Mouse (Mus musculus): ENCODE measurements at regions not wholly inside any gene's neighbourhood (a gene's known extent, or its start where the extent isn't known, plus 50 kb on each side); places are given as distances from the start of the nearest gene placed in this dataset.
A peak's percentile ranks its signal among the peaks of the same experiment; 100 is the strongest.

DNA sequence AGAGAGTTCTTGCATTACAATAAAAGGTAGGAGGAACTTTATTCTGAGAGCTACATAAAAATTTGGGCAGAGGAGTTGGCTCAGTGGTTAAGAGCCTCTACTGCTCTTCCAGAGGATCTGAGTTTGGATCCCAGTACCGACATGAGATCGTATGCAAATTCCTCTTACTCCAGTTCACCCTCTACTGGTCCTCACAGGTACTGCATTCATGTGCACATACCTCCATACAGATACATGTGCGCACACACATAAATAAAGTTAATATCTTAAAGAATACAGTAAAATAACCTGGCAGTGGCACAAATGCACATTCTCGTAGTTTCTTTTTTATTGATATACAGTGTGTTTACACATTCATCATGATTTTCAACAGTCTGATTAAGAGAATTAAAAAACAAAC is 232.4 kb downstream of the Vps13c start:
- DNase-seq (ENCODE audit: low spot score in 2 of 2), result no peak

DNA sequence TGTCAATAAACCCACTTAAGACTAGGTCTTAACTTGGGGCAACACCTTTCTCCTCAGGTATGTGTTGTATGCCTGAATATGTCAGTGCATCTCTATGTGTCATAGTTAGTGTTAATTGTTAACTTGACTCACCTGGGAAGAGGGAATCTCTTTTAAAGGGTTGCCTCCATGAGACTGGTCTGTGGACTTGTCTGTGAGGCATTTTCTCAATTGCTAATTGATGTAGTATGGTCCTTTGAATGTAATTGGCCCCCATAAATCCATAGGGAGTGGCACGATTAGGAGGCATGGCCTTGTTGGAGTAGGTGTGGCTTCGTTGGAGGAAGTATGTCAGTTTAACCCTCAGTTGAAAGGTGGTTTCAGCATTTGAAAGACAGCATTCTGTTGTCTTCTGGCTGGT is 237.1 kb downstream of the Vps13c start:
- DNase-seq (ENCODE audit: low spot score in 2 of 2), result no peak

DNA sequence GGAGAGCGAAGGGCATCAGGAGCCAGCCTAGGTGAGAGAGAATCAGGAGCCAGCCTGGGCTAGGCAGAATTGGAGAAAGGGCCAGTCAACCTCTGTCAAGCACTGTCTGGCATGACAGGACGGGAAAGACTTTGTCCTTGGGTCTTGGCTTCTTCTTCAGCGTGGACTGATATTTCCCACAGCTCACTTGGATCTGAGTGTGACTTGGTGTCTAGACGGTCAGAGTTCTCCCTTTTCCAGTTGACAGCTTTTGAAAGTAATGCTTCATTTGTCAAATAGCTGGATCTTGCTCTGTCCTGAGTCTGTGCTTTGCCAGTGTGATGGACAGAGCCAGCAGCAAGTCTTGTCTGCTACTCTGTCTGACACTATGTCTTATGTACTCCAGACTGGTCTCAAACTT is 243.1 kb downstream of the Vps13c start:
- no peak for DNase-seq (ENCODE audit: low spot score in 2 of 2)

DNA sequence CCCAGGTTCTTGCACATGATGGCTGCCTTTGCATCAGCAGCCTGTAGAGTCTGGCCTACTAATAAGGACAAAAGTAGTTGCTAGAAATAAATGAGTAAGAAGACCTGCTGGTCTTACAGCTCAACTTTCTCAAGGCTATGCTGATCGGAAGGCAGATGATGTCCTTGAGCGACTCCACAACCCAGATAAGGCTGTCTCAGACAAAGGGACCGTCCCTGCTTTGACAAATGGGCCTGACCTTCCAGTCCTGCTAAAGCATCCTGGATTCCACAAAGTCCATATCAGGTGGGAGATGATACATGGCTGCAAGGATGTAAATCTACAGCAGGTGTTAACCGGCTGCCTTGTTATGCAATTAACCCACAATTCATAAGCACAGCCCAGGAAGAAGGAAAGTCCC is 244.8 kb downstream of the Vps13c start:
- DNase-seq (ENCODE audit: low spot score in 2 of 2), result no peak

DNA sequence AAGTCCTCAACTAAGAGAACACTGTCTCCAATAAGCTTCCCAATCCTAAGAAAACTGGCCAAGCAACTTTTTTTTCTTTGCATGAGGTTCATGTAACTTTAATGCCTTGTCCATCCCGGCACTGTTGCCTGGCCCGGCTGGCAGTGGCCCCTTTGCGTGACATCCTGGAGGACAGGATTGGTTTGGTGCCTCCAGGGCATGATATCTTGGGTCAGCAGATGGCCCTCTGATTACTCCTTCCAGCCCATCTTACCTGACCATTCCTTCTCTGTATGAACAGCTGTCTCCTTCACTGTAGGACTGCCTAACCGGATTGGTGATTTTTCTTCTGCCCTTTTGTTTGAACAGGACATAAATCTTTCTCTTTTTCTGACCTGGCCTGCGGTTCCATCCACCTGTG is 254.4 kb downstream of the Vps13c start:
- DNase-seq (ENCODE audit: low spot score in 2 of 2), result no peak

DNA sequence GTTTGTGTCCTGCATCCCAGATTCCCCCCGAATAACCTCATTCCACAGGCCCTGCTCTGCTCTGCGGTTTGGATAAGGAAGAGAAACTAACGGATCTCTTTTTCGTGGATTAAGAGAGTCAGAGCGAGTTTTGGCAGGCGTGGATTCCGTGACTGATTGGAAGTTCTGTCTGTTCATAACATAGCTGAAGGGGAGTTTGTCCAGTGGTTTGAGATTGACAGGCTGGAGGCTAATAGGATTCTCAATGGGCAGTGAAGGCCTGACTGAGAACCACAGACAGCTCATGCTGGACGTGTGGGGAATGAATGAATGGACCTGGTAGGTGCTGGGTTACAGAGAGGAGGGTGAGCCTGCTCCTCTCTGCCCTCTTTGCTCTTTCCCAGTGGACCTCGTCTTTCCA is 269.6 kb downstream of the Vps13c start:
- DNase-seq (ENCODE audit: low spot score in 2 of 2), result peak; percentile 4 to 16

DNA sequence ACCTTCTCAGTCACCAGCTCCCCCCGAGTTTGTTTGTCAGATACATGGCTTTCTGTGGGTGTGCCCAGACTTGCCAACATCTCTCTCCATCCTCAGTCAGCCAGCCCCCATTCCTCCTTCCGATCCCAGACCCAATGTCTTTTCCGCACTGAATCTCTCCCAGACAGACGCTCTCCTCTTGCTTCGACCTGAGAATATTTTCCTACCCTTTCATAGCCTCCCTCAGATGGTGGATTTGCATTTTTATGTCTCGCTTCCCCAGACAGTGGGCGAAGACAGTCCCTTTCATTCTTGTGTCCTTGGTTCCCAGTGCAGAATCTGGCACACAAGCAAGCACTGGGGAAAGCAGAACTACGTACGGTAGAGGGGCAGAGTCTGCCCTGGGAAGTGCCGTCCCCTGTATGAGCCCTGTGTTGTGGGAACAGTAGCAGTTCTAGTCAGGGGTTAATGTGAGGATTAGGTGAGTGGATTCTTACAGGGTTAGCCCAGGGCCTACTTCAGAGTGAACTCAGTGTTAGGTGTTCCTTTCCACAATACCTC is 275.0 kb downstream of the Vps13c start:
- no peak for DNase-seq (ENCODE audit: low spot score in 2 of 2)

DNA sequence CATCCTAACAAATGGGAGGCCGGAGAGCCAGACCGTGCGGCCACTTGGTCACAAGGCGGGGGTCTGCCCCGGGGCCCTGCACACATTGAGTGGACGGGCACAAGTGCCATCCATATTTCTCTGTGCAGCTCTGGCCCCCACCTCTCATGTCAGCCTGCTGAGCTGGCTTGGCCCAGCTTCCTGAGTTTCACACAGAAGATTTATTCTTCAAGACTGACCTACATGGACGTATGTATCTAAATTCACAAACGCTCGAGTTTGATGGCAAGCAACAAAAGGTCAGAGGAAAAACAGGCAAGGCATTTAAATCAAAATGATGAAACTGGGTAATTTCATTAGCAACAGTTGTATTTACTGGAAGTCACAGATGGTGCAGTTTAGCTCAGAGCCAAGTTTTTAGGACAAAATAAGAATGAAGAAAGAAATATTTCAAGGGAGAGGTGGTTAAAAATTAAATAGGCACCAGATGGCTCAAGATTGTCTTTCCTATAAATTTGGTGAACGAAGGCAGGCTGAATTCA is 276.1 kb downstream of the Vps13c start:
- no peak for DNase-seq (ENCODE audit: low spot score in 2 of 2)

DNA sequence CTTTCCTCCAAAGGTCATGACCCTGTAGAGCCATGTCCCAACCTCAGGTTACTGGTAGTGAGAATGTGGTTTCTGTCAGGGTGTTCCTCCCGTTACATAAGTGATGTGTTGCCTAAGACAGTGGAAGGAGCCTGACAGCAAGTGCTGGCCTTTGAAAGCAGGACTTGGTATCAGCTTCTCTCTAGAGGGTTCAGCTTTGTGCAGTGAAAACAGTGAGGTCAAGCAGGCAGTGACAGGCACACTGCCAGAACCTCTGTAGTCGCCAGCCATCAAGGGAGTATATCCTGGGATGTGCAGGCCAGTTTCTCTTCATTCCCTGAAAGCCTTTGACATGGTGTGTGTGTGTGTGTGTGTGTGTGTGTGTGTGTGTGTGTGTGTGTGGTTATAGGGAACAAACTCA is 278.1 kb downstream of the Vps13c start:
- peak; percentile 34 to 41 for DNase-seq (ENCODE audit: low spot score in 2 of 2)

DNA sequence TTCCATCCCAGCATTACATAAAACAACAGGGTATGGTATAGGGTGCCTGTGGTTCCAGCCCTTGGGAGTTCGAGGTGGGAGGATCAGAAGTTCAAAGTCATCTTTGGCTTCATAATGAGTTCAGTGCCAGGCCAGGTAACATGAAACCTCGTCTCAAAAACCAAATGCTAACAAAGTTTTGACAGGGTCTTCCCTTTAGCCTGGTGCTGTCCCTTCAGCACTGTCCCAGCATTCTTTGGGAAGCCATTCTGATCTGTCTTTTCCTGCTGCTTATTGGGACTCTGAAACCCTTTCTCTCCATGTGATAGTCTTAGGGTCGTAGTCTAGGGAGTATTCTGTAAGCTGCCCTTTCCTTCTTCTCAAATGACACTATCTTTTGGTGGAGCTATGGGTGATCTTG is 282.1 kb downstream of the Vps13c start:
- no peak for DNase-seq (ENCODE audit: low spot score in 2 of 2)

DNA sequence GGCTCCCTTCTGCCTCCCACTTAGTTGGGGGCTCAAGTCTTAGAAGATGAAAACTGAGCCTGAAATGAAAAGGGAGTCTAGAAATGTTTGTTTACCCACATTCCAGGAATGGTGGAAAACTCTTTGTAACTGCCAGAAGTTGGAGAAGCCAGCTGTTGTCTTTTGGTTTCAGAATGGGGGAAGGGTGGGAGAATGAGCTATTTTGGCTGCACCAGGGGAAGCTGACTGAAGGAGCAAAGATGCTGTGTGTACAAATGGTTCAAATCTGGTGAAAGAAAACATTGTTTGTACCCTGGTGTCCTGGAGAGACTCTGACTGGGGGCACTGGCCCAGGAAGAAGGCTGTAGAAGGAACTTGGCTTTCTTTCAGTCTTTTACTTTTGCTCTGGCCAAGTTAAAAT is 291.1 kb downstream of the Vps13c start:
- peak; percentile 79 to 80 for DNase-seq (ENCODE audit: low spot score in 2 of 2)

DNA sequence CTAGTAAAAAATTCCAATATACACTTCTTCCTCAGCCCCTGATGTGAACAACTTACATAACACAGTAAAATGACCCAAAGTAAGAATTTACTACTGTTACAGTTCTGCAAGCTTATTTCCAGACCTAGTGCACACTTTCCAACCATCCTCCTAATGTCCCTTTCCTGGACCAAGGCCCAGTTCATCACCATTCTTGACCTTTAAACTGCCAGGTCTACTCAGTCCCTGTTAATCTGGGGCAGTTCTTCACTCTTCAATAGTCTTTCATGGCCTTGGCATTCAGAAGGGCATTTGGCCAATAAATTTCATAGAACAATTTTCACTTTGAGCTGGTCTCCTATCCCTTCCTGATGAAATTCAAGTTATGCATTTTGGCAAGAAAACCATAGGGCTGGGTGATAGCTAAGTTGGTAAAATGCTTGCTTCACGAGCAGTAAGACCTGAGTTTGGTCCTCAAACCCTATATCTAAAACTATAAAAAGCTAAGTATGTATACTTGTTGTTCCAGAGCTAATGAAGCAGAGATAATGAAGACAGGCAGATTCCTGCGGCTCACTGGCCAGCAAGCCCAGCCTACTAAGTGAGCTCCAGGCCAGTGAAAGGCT is 295.4 kb downstream of the Vps13c start:
- no peak for DNase-seq (ENCODE audit: low spot score in 2 of 2)

DNA sequence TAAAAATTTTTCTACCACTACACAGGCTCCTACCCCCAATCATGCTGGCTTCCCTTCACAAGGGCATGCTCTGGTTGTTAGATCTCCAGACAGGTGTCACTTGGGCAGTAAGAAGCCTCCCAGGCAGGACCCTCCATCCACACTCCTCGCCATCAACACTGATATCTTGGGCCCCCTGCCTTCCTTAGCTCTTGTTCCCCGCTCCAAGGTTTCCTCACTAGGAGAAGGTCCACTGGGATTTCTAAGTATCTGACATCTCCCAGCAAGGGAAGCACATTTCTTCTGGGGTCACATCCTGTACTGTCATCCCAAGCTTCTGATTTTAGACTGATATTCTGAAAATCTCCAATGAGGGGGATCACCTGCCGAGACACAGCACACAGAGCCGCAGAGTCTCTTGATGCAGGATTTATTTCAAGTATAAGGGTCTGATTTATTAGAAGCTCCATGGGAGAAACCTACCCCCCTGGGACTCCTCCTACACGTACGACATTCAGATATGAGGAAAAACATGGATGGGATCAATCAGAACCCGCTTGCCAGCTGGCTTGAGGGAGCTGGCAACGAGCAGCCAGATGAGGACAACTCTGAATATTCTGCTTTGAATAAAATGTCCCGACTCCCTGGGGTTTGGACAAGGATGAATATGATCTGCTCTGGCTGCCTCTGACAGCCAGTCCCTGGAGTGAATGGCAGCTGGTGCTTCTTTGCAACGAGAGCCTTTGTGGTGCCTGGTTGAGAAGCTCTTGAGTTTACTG is 322.8 kb downstream of the Vps13c start:
- DNase-seq (ENCODE audit: low spot score in 2 of 2), result peak; percentile 59 to 62

DNA sequence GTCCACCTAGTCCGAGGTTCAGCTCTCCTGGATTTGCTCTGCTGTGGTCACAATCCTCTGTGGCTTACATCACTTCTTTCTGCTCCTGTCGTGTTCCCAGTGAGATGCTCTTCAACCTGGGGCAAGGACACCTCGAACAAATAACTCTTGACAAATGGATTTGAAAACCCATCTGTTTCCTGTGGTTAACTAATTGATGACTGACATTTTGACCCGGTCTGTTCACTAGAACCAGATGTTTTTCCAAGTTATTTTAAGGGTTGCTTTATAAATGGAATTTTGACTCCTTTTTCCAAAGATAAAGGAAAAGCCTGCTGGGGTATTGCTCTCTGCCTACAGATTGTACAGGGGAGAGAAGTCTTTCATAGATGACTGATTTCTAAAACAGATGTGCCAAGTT is 326.4 kb downstream of the Vps13c start:
- DNase-seq (ENCODE audit: low spot score in 2 of 2), result no peak

DNA sequence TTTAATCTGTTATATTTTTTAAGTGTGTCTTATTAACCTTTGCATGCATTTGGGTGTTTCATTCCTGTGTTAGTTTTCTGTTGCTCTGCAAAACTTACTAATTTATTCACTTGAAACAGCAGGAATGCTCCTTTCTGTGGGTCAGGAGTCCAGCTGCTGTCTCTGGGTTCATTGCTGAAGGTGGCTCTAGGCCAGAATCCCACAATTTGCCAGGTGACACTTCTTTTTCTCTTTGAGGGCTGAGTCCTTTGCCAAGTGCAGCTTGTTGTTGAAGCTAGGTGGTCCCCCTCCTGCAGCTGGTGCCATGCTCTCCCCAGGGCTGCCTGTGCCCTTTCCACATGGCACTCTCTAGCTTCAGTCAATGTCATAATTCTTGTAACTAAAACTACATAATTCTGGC is 348.7 kb downstream of the Vps13c start:
- DNase-seq (ENCODE audit: low spot score in 2 of 2), result no peak

DNA sequence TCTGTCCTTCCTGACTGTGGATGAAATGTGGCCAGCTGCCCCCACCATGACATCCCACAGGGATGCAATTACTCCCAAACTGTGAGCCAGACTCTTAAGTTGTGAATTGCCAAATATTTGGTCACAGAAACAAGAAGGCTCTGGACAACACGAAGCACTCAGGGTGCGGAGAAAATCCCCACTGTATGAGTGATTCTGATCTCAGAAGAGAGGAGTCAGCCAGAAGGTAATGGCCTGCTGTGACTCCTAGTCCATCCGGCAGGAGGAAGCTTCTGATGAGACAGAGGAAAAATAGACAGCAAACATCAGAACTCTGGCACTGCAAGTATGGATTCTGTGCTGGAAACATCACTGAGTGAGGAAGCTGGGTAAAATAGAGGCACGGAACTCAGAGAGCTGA is 359.6 kb downstream of the Vps13c start:
- DNase-seq (ENCODE audit: low spot score in 2 of 2), result peak; percentile 10 to 22

DNA sequence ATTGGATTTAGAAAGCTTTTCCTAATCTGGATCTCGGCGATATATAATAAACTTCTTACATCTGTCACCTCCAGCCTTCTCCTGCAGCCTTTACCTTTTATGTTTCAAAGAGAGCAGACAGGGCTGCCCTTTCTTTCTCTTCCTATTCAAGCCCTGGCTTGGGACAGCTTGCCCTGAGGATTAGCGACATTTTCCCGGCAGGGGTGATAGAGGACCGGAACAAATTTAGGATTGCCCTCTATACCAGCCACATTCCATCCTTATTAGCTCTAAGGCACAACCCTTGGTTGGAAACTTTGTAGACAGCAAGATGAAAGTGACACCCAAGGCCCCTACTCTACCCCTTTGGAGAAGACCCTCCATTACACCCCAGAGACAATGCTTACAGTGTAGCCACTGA is 360.8 kb downstream of the Vps13c start:
- DNase-seq (ENCODE audit: low spot score in 2 of 2), result no peak

DNA sequence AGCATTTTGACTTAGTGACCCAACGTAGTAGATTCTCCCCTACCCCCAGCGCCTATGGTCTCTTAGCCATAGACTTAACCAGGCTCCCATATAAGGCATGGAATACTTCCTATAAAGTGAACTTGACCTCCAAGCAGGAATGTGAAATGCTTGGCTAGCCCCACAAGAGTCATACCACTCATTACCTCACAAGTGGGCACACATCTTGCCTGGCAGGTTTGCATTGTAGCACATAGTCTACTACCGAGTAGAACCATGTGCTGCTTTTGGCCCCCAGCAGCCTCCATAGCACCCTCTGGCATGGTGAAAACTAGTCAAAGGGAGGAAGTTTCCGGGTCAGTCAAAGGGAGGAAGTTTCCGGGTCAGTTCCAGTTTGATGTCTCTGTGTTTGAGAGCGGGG is 385.5 kb downstream of the Vps13c start:
- DNase-seq (ENCODE audit: low spot score in 2 of 2), result no peak

DNA sequence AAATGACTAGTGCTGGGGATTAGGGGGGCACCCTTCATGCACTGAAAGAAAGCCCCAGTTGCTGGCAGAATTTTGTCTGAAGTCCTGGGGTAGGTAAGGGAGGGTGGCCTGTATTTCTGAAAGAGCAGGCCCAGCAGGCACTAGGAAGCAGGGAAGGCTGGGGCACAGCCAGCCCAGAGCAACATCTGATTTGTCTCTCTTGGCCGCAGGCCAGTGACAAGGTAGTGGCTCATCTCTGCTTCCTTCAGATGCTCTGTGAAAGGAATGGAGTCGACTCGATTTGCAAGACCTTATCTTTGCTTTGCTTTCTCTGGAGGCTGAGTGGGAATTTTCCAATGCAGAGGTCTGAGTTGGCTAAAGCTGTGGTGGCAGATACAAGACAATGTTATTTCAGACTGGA is 390.9 kb downstream of the Vps13c start:
- DNase-seq (ENCODE audit: low spot score in 2 of 2), result no peak

DNA sequence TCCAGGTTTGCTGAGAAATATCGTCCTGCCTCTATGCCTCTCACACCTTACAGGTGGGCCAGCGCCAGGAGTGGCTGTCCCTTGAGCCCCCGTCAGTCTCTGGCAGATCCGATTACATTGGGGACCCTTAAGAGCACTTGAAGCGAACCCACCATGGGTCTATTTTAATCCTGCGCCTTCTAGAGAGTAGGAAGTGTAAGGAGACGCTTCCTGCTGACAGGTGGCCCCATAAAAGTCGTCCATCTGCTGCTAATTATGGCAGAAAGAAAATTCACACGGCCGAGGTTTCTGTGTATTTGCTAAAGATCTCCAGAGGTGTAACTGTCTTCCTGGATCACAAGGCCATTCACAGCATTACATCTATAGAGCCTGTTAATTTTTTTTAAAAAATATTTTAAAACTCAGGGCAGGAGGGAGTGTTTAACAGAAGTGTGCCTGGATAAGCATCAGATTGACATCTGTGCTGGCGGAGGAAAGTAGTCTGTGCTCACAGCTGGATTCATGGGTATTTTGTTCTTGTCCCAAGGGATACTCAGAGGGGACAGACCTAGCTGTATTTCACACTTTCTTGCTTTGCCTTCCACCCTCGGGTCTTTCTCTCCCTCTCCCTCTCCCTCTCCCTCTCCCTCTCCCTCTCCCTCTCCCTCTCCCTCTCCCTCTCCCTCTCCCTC is 394.9 kb downstream of the Vps13c start:
- no peak for DNase-seq (ENCODE audit: low spot score in 2 of 2)

DNA sequence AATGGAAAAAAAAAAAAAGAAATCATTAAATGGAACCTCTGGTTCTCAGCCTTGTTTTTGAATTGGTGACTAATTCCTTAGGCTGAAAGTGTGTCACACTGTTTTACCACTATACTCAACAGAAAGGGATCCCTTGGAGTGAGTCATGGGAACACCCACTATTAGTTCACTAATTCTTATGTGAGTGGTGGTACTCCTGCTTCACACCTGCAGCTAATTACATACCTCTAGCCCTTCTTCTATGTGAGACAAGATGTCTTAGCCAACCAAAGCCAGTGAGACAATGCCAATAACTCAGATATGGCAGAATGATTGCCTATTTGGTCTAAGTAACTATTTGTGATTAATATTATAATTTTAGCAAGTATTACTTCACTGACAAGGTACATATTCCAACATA is 398.9 kb downstream of the Vps13c start:
- DNase-seq (ENCODE audit: low spot score in 2 of 2), result no peak

DNA sequence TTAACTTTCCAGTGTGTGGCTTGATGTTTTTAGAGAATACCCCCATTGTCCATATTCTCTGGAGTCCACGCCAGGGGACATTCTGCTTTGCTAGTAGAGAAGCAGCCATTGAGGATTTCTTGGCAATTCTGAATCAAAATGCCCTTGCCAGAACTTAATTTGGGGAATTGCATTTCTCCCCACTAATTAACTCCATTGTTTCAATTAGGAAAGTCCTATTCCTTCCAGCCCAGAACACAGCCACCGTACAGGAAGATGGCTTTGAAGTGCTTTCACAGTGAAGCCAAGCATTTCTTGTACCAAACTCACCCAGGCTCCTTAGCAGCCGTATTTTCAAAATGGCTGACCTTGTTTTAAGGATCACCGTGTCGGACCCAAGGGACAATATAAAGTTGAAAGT is 399.4 kb downstream of the Vps13c start:
- no peak for DNase-seq (ENCODE audit: low spot score in 2 of 2)

DNA sequence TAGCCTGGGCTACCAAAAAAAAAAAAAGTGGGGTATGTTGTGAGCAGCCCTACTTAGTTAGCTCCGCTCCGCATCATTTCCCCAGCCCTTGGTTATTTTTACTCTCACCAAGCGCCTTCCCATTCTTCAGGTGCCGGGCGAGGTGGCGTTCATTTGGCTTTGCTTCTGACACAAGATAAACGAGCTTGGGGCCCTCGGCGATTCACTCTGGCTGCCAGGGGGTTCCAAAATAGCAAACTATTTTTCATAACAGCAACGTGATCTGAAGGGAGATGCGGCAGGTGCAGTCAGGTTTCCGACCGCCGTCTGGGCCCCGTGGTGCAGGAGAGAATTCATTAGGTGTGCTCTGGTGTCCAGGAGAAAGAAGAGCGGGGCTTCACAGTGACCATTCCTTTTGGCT is 403.6 kb upstream of the Rora start:
- no peak for DNase-seq (ENCODE audit: low spot score in 2 of 2)

All from heart, adult 9 months (tissue).